Mouse (Mus musculus) gastrocnemius, postnatal 25 days (tissue): ENCODE results near the gene Slc47a2. TPM values are rescaled to one million over a fixed set of nuclear protein-coding genes. Genes with fewer than 3 reads are reported as not detected.
A peak's percentile ranks its signal among the peaks of the same experiment; 100 is the strongest.

Experiments
- DNase-seq: peaks from one replicate; pipeline ENCODE4 v3.0.0; 2022
- long read RNA-seq, 2 experiments: library from polyadenylated mRNA; stranded (forward); transcript quantifications; one replicate each; pipeline ENCODE4 v2.0.0; 2021
- total RNA-seq, 2 experiments: library from RNA; stranded (reverse); gene quantifications; 1 replicate in 1 of 2; 2 replicates in 1 of 2; pipeline ENCODE4 v1.2.3; 2021

Gene Slc47a2
- total RNA-seq: not detected
- long read RNA-seq, experiment 1, partial matches to known transcripts: 0 of 2 reads
- long read RNA-seq, experiment 1, other reads (novel, unspliced or antisense): 2 of 2 reads
- long read RNA-seq, experiment 2: 0 reads

- DNase-seq: peak; percentile 25
Observed at GRCm38 (mm10) chr11:61342505-61343420, at the start of gene Slc47a2. Gene Slc47a2, minus strand, starts transcription at chr11:61342860.

GRCm38 (mm10) chr11:61388936-61389335 lies 46.3 kb upstream of the Slc47a2 start:
- DNase-seq: no peak

DNA sequence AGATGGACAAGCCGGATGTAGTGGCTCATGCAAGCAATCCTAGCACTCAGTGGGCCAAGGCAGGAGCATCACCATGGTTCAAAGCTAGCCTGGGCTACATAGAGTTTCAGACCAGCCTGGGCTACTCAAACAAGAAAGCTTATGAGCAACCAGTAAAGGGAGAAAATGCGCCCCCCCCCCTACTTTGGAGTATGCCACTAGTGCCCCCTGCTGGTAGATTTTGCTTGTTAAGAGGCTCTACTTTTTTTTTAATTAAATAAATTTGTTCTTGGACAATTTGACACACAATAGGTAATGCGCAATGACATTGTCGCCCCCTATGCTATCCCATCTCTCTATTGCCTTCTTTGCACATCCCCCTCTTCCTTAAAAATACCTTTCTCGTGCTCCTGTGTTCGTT lies 45.4 kb upstream of the Slc47a2 start:
- DNase-seq: no peak

- DNase-seq: no peak
Observed at GRCm38 (mm10) chr11:61387233-61387632, 44.6 kb upstream of the Slc47a2 start.

DNA sequence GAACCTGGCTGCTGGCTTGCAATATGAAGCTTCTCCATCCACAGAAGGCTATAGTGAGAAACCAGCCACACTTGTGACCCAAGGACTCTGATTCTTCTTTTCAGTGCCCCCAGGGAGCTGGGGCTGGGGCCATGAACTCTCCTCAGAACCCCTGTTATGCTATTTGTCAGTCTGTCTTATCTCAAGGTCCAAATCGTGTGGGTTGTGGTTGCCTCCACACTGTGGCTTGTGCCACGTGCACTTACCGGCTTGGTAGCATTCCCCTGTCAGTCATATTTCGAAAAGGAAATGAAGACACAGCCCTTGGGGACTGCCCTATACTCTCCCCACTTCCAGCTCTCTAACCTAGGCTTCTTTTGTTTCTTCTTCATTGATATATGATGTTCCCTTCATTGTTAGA lies 43.1 kb upstream of the Slc47a2 start:
- no peak for DNase-seq

DNA sequence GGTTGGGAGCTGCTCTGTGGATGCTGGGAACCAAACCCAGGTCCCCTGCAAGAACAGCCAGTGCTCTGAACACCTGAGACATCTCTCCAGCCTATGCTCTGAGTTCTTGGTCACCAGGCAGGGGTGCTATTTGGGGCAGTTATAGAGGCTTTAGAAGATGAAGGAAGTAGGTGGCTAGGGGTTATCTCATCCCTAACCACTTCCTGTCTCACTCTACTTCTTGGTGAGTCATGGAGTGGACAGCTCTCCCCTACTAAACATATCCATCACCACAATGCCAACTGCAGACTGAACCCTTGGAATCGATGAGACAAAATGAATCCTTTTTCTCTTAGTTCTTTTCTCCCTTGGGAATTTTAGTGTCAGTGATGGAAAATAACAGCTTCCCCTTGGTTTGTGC lies 38.6 kb upstream of the Slc47a2 start:
- DNase-seq: no peak

DNA sequence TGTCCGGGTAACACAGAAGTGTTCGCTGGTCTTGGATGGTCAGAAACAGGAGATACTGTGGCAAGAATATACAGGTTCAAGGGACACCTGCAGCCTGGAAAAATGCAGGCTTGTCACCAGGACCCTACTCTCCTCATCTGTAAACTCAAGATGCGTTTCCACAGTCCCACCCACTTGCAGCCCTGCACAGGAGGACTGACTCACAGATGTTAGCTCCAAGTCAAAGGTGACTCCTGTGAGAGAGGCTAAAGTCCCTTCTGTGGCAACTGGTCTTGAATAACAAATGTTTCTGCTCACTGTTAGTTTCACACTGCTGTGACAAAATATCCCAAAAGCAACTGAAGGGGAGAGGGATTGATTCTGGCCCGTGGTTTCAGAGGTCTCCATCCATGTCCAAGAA lies 36.0 kb upstream of the Slc47a2 start:
- no peak for DNase-seq

- peak; percentile 36 for DNase-seq
Observed at GRCm38 (mm10) chr11:61377881-61378613, 35.4 kb upstream of the Slc47a2 start, which contains the start of gene Slc47a1. Gene Slc47a1, minus strand, starts transcription at chr11:61378345.

DNA sequence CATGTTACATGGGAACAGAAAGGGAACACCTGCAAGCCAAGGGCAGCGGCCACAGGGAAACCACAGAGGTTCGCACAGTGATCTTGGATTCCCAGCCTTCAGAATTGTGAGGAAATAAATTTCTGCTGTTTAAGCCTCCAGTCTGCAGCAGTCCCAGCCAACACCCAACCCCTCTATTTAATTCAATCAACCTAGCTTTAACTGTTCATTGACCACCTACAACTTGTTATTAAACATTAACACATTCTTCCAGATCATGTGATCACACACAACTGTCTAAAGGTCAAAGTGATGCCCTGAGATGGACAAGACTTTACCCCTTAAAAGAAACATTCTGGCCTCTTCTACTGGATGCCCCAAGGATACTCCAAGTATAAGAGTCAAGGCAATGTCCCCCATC lies 26.0 kb upstream of the Slc47a2 start:
- no peak for DNase-seq

DNA sequence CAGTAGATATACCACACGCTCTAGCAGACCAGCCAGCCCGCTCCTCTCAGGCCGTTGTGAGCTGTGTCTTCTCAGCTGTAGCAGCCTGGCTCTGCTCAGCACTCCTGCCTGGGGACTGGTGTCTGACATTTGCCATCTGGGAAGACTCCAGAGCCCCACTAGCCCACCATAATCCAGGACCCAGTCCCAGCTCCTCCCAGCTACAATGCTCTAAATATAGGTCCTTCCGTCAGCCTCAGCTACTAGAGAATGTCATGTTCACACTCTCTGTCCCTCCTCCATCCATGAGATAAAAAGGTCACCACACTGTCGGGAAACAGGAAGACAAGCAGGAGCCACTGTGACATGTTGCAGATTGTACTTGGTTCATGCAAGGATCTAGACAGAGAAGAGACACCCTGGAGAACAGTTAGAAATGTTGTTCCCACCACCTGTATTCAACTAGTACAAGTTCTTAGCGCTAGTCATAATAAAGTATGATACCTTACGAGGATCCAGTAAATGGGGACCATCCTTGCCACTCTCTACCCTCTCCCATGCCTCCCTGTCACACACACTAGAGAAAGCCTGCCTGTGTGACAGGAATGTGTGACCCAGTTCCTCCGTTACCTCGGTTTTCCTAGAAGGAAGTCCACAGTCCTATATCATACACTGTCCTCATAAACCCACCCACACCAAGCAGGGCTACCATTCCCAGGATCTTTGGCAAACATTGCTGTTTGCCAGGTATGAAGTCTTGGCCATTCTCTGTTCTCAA lies 24.0 kb upstream of the Slc47a2 start:
- DNase-seq: no peak

- no peak for DNase-seq
Observed at GRCm38 (mm10) chr11:61365938-61366337, 23.3 kb upstream of the Slc47a2 start.

- no peak for DNase-seq
Observed at GRCm38 (mm10) chr11:61364096-61364495, 21.4 kb upstream of the Slc47a2 start.

DNA sequence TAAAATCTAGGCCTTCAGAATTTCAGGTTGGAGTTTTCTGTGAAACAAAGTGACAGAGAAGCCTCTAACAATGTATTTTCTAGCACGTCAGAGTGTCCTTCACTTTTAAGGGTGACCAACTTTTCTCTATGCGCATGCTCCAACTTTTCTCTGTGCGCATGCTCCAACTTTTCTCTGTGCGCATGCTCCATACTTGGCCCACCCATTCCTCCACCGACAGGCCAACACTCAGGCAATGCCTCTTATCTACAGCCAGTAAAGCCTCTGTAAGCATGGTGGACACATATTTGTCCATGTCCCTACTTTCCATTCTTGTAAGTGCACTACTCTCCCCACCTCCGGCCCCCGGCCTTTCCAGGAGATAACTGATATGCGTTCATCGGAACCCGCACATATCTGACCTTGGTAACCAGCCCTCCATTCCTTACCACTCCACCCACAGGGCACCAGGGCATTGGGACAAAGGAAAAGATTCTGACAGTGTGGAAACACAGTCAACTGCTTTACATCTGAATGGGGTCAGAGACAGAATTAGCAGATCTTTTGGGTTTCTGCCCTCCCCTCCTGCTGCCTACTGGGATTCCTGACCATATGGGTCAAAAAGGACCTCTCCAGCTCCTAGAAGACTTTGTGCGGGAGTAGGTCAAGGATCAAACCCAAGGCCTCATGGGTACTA lies 19.0 kb upstream of the Slc47a2 start:
- DNase-seq: no peak

- DNase-seq: no peak
Observed at GRCm38 (mm10) chr11:61356600-61356999, 13.9 kb upstream of the Slc47a2 start.

DNA sequence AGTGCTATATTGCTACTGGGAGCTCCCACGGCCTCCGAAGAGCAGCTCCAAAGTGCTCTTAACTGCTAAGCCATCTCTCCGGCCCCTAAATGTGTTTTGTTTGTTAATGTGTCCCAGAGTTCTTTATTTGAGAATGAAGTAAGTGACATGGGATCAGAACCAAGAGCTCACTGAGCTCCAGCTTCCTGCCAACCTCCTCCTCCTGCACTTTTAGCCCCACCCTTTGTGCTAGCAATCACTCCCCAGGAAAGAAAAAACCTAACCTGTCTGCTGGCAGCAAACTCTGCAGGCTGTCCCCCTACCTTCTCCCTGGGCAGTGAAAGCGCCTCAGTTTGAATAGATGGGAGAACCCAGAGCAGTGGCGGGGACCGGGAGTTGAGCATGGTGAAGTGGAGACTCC lies 13.5 kb upstream of the Slc47a2 start:
- no peak for DNase-seq

DNA sequence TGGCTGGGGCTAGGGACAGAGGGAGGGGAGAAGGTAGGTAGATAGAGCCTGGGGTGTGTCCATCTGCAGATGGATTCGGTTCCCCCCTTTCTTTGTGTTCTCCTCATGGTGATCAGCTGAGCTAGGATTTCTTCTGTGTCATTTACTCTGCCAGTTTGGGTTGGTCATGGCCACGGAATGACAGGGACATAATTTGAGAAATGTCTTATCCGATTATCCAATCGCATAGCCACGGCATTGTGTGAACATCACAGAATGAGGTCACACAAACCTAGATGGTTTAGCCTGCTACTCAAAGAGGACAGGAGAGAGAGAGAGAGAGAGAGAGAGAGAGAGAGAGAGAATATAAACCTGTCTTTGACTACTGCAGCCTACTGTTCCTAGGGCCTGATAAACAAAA lies 12.7 kb upstream of the Slc47a2 start:
- no peak for DNase-seq

- no peak for DNase-seq
Observed at GRCm38 (mm10) chr11:61354346-61354745, 11.7 kb upstream of the Slc47a2 start.

DNA sequence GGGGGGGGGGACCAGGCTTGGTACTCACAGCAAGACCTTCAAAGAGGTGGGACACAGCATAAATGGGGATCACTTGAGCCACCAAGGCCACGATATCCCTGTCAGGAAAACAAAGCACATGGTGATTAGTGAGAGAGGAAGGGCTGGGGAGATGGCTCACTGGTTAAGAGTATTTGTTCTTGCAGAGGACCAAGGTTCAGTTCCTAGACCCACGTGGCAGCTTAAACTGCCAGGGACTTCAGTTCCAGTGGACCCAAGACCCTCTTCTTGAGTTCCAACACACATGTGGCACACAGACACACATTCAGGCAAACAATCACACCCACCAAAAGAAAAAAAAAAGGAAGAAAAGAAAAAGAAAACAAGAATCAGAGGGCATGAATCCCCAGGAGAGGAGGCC lies 10.4 kb upstream of the Slc47a2 start:
- DNase-seq: no peak

DNA sequence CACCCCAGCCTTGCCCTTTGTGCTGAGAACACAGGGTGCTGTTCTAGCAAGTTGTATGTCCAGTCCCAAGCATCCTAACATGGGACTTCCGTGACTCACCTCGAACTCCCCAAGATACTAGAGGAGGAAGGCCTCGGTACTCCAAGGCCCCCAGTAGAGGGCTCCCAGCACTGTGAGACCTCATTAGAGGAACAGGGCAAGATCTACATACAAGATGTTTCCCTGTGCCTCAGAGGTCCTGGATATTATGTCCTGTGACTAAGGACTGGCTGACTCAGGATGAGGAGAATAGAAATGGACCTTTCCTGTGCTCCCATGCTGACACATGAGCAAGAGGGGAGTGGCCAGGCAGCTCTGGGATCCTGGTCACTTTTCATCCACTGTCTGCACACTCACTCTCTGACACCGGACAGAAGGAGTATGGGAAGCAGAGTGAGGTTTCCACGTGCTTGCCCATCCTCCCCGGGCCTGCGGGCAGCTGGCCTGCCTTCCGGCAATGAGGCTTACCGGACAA lies 9.5 kb upstream of the Slc47a2 start:
- DNase-seq: no peak

GRCm38 (mm10) chr11:61349337-61349736 lies 6.7 kb upstream of the Slc47a2 start:
- DNase-seq: peak; percentile 40

DNA sequence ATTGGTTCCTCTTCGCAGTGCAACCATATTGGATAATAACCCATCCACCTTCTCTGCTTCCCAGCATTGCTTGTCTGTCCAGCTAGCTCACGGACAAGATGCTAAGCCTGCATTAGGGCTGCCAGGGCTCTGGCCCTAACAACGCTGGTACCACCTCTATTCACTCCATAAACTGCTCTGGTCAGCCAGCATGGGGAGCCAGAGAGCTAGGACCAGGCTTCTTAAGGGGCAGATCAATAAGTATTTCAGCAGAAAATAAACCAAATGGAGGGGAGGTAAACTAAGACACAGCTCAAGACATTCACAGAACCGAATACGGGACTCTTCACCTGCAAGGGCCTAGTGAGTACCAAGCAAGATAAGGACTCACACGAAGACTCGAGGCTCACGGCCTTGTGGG lies 3.5 kb upstream of the Slc47a2 start:
- no peak for DNase-seq

- no peak for DNase-seq
Observed at GRCm38 (mm10) chr11:61341971-61342370, 689 bp downstream of the Slc47a2 start.
